Mouse (Mus musculus) c-Kit-positive CD71-positive TER-119-positive erythroid progenitor cells, embryonic 14.5 days (primary cell): ENCODE measurements around the gene Zbtb16.

ENCODE experiments used
- DNase-seq: peaks from one replicate; pipeline ENCODE4 v3.0.0-alpha.2; 2013; ENCODE audit warnings: low spot score

Zbtb16 gene

DNA sequence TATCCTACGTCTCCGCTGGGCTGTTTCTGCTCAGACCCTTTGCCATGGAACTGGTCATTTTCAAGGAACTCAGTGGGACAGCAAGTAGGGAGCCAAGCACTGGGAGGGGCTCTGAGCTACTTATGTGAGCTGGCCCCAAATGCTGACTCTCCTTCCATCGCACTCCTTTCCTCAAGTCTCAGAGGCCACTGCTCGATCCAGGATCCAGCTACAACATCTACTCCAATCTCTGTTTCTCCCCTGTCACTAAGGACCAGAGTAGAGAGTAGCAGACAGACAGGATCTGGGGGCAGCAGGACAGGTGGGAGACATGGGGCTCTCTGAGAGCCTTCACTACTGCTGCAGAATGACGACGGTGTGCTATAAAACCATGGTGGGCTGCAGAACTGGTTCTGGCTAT is 91.6 kb downstream of the Zbtb16 start:
- DNase-seq, result no peak

DNA sequence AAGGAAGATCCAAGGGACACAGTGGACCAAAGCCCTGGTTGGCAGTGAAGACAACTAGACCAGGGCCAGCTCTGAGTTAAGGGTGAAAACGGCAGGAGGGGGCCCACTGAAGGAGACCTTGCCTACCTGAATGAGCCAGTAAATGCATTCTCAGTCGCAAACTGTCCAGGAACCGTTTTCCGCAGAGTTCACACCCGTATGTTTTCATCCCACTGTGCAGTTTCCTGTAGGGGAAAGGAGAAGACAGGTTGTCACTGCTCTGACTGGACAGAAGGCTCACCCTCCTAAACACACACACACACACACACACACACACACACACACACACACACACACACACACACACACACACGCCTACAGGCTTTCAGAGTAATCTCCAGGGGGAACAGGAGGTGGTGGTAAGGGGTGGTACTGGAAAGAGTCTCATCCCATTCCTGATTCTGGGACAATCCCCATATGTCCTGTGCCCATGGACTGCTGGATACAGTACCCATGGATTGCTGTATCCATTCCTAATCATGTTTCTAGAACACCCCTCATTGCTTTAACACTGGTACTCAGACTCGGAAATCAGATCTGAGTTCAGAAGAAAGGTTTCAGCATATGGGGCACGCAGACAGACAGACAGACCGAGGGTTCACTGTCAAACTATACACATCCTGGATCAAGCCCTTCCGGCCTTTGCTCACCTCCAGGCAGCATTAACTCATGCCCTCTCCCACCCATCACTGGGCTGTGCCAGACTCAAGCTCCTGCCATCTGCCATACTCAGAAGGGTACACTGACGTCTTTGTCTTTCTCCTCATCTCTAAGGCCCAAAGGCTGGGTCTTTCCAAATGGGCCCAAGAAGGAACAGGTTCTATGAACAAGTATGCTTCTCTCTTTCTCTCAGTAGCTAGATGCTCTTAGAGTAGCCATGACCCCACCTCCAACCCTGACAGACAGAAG is 92.4 kb downstream of the Zbtb16 start:
- no peak for DNase-seq

GRCm38 (mm10) chr9:48742150-48742549 is 93.9 kb downstream of the Zbtb16 start:
- DNase-seq, result no peak

DNA sequence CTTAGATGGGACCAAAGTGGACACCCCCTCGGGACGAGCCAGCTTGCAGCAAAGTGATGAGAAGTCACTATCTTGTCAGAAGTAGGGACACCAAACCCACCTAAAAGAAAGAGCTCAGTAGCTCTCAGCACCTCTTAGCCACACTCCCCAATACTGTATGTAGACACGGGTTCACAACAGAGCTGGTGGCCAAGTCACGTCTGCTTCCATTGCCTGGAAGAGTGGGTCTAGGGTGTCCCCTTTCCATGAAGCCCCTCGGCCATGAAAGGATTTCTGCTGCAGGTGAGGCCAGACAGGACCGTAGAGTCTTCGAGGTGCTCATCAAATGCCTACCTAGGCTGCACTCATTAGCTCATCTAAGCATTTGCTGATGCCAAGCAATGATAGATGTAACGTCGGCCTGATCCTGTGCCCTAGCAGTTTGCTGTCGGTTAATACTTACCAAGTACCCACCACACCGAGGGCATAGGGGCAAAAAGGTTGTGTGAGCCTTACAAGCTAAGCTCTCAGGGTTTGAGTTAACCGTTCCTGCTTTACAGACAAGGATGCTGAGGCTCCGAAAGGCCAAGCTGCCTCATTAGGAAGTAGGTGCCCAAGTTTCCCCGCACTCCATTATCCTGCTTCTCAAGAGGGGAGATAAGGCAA is 94.5 kb downstream of the Zbtb16 start:
- DNase-seq, result no peak

DNA sequence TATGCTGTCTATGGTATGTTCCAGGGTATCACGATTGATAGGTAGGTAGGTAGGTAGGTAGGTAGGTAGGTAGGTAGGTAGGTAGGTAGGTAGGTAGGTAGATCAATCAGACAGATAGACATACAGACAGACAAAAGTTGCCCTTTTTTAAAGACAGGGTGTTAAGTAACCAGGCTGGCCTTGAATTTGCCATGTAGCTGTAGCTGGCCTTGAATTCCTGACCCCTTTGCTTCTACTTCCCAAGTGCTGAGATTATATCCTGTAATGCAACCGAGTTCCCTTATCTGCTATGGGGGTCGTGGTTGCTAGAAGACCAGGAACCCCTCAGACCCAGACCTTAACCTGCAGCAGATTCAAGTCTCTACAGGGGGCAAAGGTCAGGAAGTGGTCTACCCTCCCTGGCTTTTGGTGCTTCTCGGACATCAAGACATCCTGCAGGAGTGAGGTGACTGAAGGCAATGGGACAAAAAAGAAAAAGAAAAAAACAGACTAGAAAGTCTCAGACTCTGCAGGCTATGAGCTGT is 95.2 kb downstream of the Zbtb16 start:
- DNase-seq, result no peak

- peak; percentile 29 for DNase-seq
These were observed 95.9 kb downstream of the Zbtb16 start for GRCm38 (mm10) chr9:48740098-48740505.

- no peak for DNase-seq
These were observed 97.1 kb downstream of the Zbtb16 start for GRCm38 (mm10) chr9:48738795-48739476.

GRCm38 (mm10) chr9:48737911-48738310 is 98.1 kb downstream of the Zbtb16 start:
- DNase-seq, result no peak

DNA sequence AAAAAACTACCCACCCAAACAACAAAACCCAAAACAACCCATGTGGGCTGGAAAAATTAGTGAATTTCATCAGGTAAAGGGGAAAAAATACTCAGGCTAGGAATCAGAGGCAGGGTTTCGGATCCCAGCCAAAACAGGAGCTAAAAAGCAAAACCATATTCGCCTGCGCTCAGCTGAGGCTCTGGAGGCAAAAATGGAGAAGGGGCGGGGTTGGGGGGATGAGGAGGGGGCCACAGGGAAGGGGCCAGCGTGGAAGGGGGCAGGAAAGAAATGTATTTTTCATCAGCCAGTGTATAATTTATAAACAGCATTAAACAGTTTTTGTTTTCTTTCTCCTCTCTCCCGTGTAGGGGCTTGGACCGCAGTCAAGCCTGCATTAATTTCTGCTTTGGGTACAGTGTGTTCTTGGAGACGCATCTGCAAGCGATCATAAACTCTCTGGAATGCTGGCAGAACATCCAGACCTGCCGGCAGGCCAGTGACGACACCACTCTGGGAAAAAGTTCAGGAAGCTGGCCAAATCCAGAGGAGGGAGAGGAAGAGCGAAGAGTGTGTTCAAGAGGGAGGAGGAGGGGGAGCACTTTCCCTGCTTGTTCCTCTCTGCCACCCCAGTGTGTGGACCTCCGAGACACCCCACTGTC is 98.7 kb downstream of the Zbtb16 start:
- DNase-seq, result no peak

DNA sequence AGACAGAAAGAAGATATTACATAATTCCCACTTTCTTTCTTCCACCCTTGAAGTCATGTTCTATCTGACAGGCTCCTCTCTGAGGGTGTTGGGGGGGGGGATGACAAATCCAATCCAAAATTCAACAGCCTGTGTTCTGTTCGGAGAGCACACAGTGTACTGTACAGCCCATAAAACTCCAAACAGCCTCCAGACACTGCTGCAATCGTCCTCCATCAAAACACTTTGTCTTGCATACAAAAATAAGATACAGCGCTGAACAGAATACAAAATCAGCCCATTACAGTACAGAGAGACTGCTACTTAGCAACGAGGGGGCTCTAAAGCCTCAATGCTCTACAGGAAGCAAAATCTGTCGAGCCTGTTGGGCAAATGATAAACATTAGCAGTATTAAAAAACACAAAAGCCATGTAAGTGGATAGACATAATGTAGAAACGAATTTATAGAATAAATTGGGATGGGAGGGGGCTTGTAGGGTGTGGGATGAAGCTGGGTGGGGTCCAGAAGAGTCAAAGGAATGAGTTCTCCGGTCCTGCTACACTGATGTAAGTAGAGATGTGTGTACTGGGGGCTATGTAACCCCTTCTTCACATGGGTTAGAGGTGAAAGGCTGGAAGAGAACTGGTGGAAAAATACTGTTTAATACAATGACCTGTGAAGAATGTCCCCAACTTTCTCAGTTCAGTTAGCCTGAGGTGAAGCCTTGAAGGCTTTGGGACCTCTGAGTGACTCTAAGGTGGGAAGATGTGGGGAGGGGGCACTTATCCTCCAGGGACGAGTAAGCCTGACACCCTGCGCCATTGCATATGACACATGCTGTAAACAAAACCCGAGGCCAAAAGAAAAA is 99.4 kb downstream of the Zbtb16 start:
- DNase-seq, result no peak

- no peak for DNase-seq
These were observed 100.3 kb downstream of the Zbtb16 start for GRCm38 (mm10) chr9:48735466-48736312.

DNA sequence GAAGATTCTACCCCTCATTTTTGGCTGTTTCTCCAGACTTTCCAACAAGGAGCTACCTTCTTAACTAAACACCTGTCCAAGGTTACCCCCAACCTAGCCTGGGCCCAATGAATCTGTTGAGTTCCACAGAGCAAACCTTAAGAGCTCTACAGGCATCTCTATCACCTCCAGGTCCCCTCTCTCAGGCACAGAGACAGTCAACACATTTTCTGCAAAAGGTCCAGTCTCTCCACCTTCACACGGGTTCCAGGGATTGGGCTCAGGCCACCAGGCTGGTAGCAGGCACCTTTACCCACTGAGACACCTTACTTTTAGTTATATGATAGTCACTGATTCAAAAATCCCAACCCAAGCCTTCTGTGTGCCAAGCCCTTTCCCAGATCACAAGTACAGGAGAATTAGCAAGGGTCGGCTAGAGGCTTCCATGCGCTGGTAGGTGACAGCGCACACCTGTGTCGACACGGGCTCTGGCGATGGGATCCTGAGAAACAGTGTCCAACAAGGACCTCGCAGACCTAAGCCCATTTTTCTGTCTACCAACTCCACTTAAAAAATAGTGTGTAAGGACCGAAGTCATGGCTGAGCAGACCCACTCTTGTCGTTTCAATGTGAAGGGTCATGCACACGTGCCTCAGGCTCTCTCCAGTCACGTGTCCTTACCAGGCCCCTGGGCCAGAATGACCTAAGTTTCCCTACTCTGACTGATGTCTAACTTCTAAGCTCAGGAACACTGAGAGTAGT is 101.1 kb downstream of the Zbtb16 start:
- DNase-seq, result no peak

- DNase-seq, result no peak
These were observed 102.0 kb downstream of the Zbtb16 start for GRCm38 (mm10) chr9:48733817-48734544.

DNA sequence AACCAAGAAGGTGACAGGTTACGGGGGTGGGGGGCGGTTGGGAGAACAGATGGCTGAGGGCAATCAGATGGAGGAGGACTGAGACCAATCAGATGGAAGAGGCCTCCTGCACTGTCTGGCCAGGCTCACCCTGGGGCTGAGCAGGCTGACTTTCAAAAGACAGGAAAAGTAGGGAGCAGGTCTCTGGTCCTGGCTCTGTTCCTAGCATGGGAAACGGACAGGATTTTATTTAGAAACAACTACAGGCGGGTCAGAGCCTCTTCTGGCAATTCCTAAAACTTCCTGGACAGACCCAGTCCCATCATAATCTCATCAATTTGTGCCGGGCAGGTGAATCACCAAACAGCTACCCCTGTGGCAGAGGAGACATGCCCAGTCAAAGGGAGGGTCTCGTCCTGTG is 102.9 kb downstream of the Zbtb16 start:
- DNase-seq, result no peak

DNA sequence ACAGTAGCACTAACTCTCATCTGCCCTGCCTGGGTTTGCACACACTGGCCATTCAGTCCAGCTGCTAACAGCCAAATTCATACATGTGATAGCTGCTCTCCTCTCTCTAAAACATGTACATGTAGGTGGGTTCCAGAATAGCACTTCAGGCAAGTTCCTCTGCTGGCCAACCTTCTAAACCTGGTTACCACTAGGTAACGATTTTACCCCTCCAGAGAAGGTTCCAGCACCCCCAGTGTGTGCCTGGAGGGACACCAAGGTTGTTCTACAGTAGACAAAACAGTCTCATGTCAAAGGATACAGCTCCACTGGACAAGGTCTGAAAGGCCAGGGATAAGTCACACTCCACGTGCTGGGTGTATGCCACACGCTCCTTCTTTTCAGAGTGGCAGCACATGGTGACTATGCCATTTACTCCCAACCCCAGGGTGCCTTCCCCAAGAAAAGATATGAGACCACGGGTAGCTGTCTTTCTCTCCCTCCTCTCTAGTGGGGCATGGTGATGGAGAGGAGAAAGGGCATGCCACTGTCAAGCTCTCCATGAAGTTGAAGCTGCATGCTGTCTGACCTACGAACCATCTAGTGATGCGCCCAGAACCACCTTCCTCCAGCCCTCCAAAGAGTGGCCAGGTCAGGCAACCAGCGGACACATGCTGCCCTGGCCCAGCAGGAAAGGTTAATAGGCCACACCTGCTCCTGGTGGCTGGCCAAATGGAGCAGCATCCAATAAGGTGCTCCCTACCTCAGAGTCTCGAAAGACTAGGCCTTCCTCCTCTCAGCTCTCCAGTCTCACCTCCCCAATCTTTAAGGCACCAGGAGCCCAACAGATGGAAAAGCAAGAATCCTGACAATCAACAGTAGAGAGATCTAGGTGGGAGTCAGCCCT is 104.1 kb downstream of the Zbtb16 start:
- DNase-seq, result no peak

DNA sequence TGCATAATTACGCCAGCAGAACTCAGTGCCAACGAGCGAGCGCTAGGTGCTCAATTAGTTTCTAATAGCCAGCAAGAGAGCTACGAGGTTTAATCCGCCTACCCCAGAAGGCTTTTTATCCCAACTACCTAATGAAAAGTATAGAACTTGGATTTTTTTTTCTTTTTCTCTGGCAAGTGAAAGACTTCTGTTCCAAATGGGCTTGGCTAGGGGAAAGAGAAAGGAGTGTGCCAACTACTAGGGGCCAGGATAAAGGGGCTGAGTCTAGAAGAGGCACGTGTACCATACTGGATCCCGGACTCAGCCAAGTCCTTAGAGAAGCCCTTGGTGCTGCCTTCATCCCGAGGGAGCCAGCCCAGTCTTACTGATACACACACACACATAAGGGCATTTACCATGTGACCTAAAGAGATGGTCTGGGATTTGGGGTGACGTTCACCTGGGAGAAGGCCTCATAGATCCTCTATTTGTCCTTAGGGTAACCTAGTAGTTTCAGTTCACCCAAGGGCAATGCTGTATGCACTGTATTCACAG is 105.5 kb downstream of the Zbtb16 start:
- no peak for DNase-seq

DNA sequence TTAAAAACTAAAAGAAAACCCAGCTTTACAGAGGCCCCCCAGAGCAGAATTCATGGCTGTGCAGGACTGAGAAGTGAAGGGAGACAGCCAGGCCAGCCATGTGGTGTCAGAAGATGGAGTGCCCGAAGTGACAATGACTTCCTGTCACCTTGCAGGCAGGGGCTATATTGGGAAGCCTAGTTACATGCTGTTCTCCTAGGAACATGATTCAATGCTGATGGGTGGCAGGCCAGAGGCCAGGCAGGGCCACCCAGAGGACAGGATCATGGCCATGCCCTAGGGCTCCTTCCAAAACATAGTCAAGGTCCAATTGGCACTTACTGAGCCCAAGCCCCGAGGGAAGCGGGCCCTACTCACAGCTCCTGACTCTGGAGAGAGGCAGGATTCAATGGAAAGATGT is 106.6 kb downstream of the Zbtb16 start:
- no peak for DNase-seq
